Mouse (Mus musculus): ENCODE results near the gene Vopp1. TPM values are rescaled to one million over a fixed set of nuclear protein-coding genes. Genes with fewer than 3 reads are reported as not detected.

Vopp1 gene
- total and polyA plus RNA-seq, 3 experiments = 5.3 to 37.1 (median 31.9) TPM

- peak; percentile 62 for ATAC-seq (ENCODE audit: extremely low read depth, insufficient number of reproducible peaks, low FRiP score, poor library complexity, severe bottlenecking)
Observed at GRCm38 (mm10) chr6:57763054-57763453, 61.9 kb downstream of the Vopp1 start.

DNA sequence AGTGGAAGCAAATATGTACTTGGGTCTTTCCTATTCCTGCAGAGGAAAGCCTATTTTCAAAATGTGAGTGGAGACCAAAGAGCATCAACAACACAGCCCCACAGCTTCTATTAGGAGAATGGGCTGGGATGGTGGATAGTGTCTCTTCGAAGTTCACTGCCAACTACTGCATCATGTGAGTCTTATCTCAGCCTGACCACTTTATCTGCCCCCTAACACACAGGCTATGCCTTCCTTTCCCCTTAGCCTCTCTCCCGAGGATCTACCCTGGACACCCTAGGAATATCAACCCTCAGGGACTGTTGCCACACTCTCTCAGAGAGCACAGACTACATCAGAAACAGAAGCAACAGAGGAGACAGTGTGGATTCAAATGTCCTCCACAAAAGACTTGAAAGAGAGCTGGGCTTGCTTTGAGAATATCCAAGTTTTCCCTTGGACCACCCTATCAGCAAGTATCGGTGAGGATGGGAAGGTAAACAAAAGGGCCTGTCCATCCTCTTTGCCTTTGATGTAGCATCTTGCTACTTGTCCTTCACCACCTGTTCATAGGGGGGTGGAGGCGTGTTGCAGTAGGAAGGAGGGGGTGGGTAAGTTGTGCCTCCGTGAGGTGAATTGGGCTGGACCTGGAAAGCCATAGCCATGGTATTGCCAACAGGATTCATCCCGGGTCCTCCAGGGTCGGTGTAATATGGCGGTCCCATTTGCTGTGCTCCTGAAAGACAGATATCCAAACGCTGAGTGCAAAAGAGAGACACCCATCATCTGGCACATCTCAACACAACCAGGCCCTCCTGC, 70.8 kb downstream of the Vopp1 start:
- peaks cover 10% of the 10 kb centered on the region for H3K4me1 ChIP-seq (ENCODE audit: insufficient read depth, low read depth, low read length)
- peaks cover 59% of the 10 kb centered on the region for H3K36me3 ChIP-seq (replicated peaks)
- H3K4me3 ChIP-seq (ENCODE audit: low read depth, low read length) = no peak overlapping the region
- no peaks in the 10 kb centered on the region for H3K27me3 ChIP-seq (ENCODE audit: insufficient read depth, low read length)
- H3K9me3 ChIP-seq (replicated peaks) = no peaks in the 10 kb centered on the region
- ATAC-seq (ENCODE audit: extremely low read depth, insufficient number of reproducible peaks, low FRiP score, poor library complexity, severe bottlenecking) = no peak
- DNase-seq (ENCODE audit: low spot score) = no peak
- no peak for TF ChIP-seq POLR2AphosphoS5 (IDR thresholded peaks at IDR 0.05; ENCODE audit: insufficient replicate concordance, low read depth, low read length)
- TF ChIP-seq CTCF (IDR thresholded peaks at IDR 0.05; ENCODE audit: low read depth, low read length) = no peak
- TF ChIP-seq GATA2 (IDR thresholded peaks at IDR 0.05; ENCODE audit: borderline replicate concordance, low read depth, low read length) = no peak
- no peak for TF ChIP-seq TAL1 (conservative IDR thresholded peaks at IDR 0.05; ENCODE audit: low read depth, low read length)
- TF ChIP-seq GATA1 (IDR thresholded peaks at IDR 0.05; ENCODE audit: borderline replicate concordance, low read length) = no peak

More at GRCm38 (mm10) chr6:57763054-57763453, 61.9 kb downstream of the Vopp1 start:
- no peak for DNase-seq (ENCODE audit: low spot score)
- no peaks in the 10 kb centered on the region for H3K27me3 ChIP-seq (ENCODE audit: insufficient read depth, low read length)
- no peak overlapping the region for H3K4me3 ChIP-seq (ENCODE audit: low read depth, low read length)
- peaks cover 54% of the 10 kb centered on the region for H3K4me1 ChIP-seq (ENCODE audit: insufficient read depth, low read depth, low read length)
- no peaks in the 10 kb centered on the region for H3K9me3 ChIP-seq (replicated peaks)
- peaks cover 29% of the 10 kb centered on the region for H3K36me3 ChIP-seq (replicated peaks)
- no peak for TF ChIP-seq GATA2 (IDR thresholded peaks at IDR 0.05; ENCODE audit: borderline replicate concordance, low read depth, low read length)
- no peak for TF ChIP-seq GATA1 (IDR thresholded peaks at IDR 0.05; ENCODE audit: borderline replicate concordance, low read length)
- no peak for TF ChIP-seq POLR2AphosphoS5 (IDR thresholded peaks at IDR 0.05; ENCODE audit: insufficient replicate concordance, low read depth, low read length)
- TF ChIP-seq TAL1 (conservative IDR thresholded peaks at IDR 0.05; ENCODE audit: low read depth, low read length) = no peak
- TF ChIP-seq CTCF (IDR thresholded peaks at IDR 0.05; ENCODE audit: low read depth, low read length) = no peak

DNA sequence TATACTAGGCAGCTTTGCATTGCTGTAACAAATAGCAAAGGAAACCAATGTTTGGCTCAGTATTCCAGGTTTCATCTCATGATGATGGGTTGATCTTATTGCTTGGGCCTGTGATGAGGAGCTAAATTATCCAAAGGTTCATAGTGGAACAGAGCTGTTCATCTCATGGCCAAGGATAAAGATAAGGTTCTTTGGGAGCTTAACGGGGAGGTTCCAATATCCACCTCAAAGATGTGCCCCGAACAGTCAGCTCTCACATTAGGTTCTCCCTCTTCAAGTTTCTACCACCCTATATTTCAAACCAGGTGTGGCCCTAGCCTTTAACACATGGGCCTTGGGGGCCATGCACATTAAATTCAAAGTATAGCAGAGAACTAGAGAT, 79.2 kb downstream of the Vopp1 start:
- DNase-seq (ENCODE audit: low spot score) = no peak
- Histone ChIP-seq H3K9me3 (replicated peaks) (no peaks in the 10 kb centered on the region), H3K27me3 (ENCODE audit: insufficient read depth, low read length) (no peaks in the 10 kb centered on the region), H3K4me1 (ENCODE audit: insufficient read depth, low read depth, low read length) (peaks cover 37% of the 10 kb centered on the region), H3K4me3 (ENCODE audit: low read depth, low read length) (no peak overlapping the region; the same call in 1 of the 2 replicates), H3K36me3 (replicated peaks) (peaks cover 5% of the 10 kb centered on the region)
- TF ChIP-seq CTCF (IDR thresholded peaks at IDR 0.05; ENCODE audit: low read depth, low read length) (no peak), POLR2AphosphoS5 (IDR thresholded peaks at IDR 0.05; ENCODE audit: insufficient replicate concordance, low read depth, low read length) (no peak)
- peak; percentile 22 for ATAC-seq (ENCODE audit: extremely low read depth, insufficient number of reproducible peaks, low FRiP score, poor library complexity, severe bottlenecking)

GRCm38 (mm10) chr6:57744974-57745747, 79.8 kb downstream of the Vopp1 start:
- Histone ChIP-seq H3K4me3 (ENCODE audit: low read depth, low read length) (no peak overlapping the region; the same call in 1 of the 2 replicates), H3K36me3 (replicated peaks) (peaks cover 5% of the 10 kb centered on the region), H3K4me1 (ENCODE audit: insufficient read depth, low read depth, low read length) (peaks cover 34% of the 10 kb centered on the region), H3K27me3 (ENCODE audit: insufficient read depth, low read length) (no peaks in the 10 kb centered on the region), H3K9me3 (replicated peaks) (no peaks in the 10 kb centered on the region)
- peak; percentile 43 for DNase-seq (ENCODE audit: low spot score)
- peak; percentile 95 for ATAC-seq (ENCODE audit: extremely low read depth, insufficient number of reproducible peaks, low FRiP score, poor library complexity, severe bottlenecking)
- TF ChIP-seq TAL1 (conservative IDR thresholded peaks at IDR 0.05; ENCODE audit: low read depth, low read length) (peak; percentile 94), CTCF (IDR thresholded peaks at IDR 0.05; ENCODE audit: low read depth, low read length) (no peak), POLR2AphosphoS5 (IDR thresholded peaks at IDR 0.05; ENCODE audit: insufficient replicate concordance, low read depth, low read length) (no peak), GATA1 (IDR thresholded peaks at IDR 0.05; ENCODE audit: borderline replicate concordance, low read length) (no peak), GATA2 (IDR thresholded peaks at IDR 0.05; ENCODE audit: borderline replicate concordance, low read depth, low read length) (no peak)

- peaks cover 39% of the 10 kb centered on the region for H3K4me1 ChIP-seq (ENCODE audit: insufficient read depth, low read depth, low read length)
Observed at GRCm38 (mm10) chr6:57744123-57744522, 80.8 kb downstream of the Vopp1 start.

GRCm38 (mm10) chr6:57743333-57743732, 81.6 kb downstream of the Vopp1 start:
- TF ChIP-seq TAL1 (conservative IDR thresholded peaks at IDR 0.05; ENCODE audit: low read depth, low read length) (no peak), POLR2AphosphoS5 (IDR thresholded peaks at IDR 0.05; ENCODE audit: insufficient replicate concordance, low read depth, low read length) (no peak), CTCF (IDR thresholded peaks at IDR 0.05; ENCODE audit: low read depth, low read length) (no peak), GATA2 (IDR thresholded peaks at IDR 0.05; ENCODE audit: borderline replicate concordance, low read depth, low read length) (no peak), GATA1 (IDR thresholded peaks at IDR 0.05; ENCODE audit: borderline replicate concordance, low read length) (no peak)
- Histone ChIP-seq H3K4me1 (ENCODE audit: insufficient read depth, low read depth, low read length) (peaks cover 39% of the 10 kb centered on the region), H3K27me3 (ENCODE audit: insufficient read depth, low read length) (no peaks in the 10 kb centered on the region), H3K9me3 (replicated peaks) (no peaks in the 10 kb centered on the region), H3K36me3 (replicated peaks) (peaks cover 8% of the 10 kb centered on the region), H3K4me3 (ENCODE audit: low read depth, low read length) (no peak overlapping the region)
- DNase-seq (ENCODE audit: low spot score) (no peak), ATAC-seq (ENCODE audit: extremely low read depth, insufficient number of reproducible peaks, low FRiP score, poor library complexity, severe bottlenecking) (0 out of 2 replicates have a peak, but pooled peaks have one; percentile 23)

More at GRCm38 (mm10) chr6:57744123-57744522, 80.8 kb downstream of the Vopp1 start:
- Histone ChIP-seq H3K9me3 (replicated peaks) (no peaks in the 10 kb centered on the region), H3K27me3 (ENCODE audit: insufficient read depth, low read length) (no peaks in the 10 kb centered on the region), H3K4me3 (ENCODE audit: low read depth, low read length) (no peak overlapping the region), H3K36me3 (replicated peaks) (peaks cover 6% of the 10 kb centered on the region)
- DNase-seq (ENCODE audit: low spot score) (no peak), ATAC-seq (ENCODE audit: extremely low read depth, insufficient number of reproducible peaks, low FRiP score, poor library complexity, severe bottlenecking) (no peak)
- TF ChIP-seq GATA1 (IDR thresholded peaks at IDR 0.05; ENCODE audit: borderline replicate concordance, low read length) (no peak), POLR2AphosphoS5 (IDR thresholded peaks at IDR 0.05; ENCODE audit: insufficient replicate concordance, low read depth, low read length) (no peak), TAL1 (conservative IDR thresholded peaks at IDR 0.05; ENCODE audit: low read depth, low read length) (no peak), GATA2 (IDR thresholded peaks at IDR 0.05; ENCODE audit: borderline replicate concordance, low read depth, low read length) (no peak), CTCF (IDR thresholded peaks at IDR 0.05; ENCODE audit: low read depth, low read length) (no peak)
